Mouse (Mus musculus): ENCODE measurements at regions not wholly inside any gene's neighbourhood (a gene's known extent, or its start where the extent isn't known, plus 50 kb on each side); places are given as distances from the start of the nearest gene placed in this dataset.
A peak's percentile ranks its signal among the peaks of the same experiment; 100 is the strongest.

DNA sequence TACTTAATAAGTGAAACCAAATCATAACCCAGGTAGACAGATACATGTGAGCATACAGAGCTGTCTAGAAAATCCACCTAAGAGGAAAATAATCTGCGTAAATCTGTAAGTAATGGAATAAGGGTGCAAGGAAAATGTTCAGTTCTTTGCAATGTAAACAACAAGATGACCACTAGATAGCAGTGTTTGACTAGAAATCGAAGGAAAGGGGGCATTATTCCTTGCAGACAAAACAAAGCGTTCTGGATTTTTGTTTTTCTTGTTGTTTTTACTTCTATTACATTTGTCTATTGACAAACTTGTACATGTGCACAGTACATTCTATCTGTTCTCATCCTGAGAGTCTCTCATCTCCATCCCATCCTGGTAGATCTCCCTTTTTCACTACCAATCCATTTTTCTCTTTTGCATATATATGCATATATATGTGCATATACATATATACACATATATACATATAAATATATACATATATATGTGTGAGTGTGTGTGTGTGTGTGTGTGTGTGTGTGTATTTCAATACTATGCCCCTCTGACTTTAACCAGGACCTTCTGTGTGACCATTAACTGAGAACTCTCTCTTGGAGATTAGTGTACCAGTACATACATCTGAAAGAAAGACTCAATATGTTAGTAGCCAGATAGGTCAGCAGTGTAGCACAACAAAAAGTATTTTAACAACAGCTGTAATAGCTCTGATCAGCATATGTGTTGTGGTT is 179.9 kb upstream of the Tacr3 start:
- peak; percentile 59; the same call in 1 of the 2 replicates for ATAC-seq

GRCm38 (mm10) chr3:134654051-134654450 is 174.8 kb upstream of the Tacr3 start:
- Histone ChIP-seq H3K27me3 (replicated peaks; ENCODE audit: control insufficient read depth, insufficient read depth, low read length) (no peaks in the 10 kb centered on the region), H3K4me1 (replicated peaks; ENCODE audit: control insufficient read depth, insufficient read depth, low read length) (no peaks in the 10 kb centered on the region), H3K36me3 (ENCODE audit: control insufficient read depth, insufficient read depth) (no peaks in the 10 kb centered on the region), H3K9ac (replicated peaks; ENCODE audit: low read depth, low read length) (no peak overlapping the region), H3K4me2 (ENCODE audit: low read length) (no peak overlapping the region), H3K9me3 (ENCODE audit: control insufficient read depth, low read length) (no peaks in the 10 kb centered on the region), H3K27ac (ENCODE audit: low read length) (no peak overlapping the region), H3K4me3 (replicated peaks; ENCODE audit: low read length) (no peak overlapping the region)
- peak; percentile 80; the same call in 1 of the 2 replicates for ATAC-seq
- 40% methylated on average over 4 of the region's 4 CpGs for WGBS

More for the DNA sequence above, 179.9 kb upstream of the Tacr3 start:
- Histone ChIP-seq H3K9ac (replicated peaks; ENCODE audit: low read depth, low read length) (no peak overlapping the region), H3K36me3 (ENCODE audit: control insufficient read depth, insufficient read depth) (no peaks in the 10 kb centered on the region), H3K9me3 (ENCODE audit: control insufficient read depth, low read length) (no peaks in the 10 kb centered on the region), H3K4me1 (replicated peaks; ENCODE audit: control insufficient read depth, insufficient read depth, low read length) (no peaks in the 10 kb centered on the region), H3K27ac (ENCODE audit: low read length) (no peak overlapping the region), H3K27me3 (replicated peaks; ENCODE audit: control insufficient read depth, insufficient read depth, low read length) (no peaks in the 10 kb centered on the region), H3K4me2 (ENCODE audit: low read length) (no peak overlapping the region), H3K4me3 (replicated peaks; ENCODE audit: low read length) (no peak overlapping the region)
- 31% methylated on average over 3 of the region's 3 CpGs for WGBS

DNA sequence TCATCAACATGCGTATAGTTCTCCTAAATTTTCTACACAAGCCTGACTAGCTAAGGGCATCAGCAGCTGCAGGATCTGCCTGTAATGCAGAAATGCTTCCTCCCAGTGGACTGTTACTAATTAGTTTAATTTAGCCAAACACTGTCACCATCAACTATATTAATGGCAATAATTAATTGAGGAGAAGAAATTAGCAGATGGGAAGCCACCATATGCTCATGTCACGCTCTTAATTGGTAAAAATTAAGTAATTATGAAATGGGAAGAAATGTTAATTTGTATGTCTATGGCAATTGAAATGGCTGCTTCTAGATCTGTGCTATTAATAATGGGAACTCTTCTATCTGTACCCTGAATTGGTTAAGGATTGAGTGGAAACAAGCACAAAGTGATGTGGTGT is 133.9 kb upstream of the Tacr3 start:
- Histone ChIP-seq H3K9ac (replicated peaks; ENCODE audit: low read depth, low read length) (no peak overlapping the region), H3K27me3 (replicated peaks; ENCODE audit: control insufficient read depth, insufficient read depth, low read length) (no peaks in the 10 kb centered on the region), H3K4me3 (replicated peaks; ENCODE audit: low read length) (no peak overlapping the region), H3K4me1 (replicated peaks; ENCODE audit: control insufficient read depth, insufficient read depth, low read length) (no peaks in the 10 kb centered on the region), H3K4me2 (ENCODE audit: low read length) (no peak overlapping the region), H3K9me3 (ENCODE audit: control insufficient read depth, low read length) (no peaks in the 10 kb centered on the region), H3K36me3 (ENCODE audit: control insufficient read depth, insufficient read depth) (no peaks in the 10 kb centered on the region), H3K27ac (ENCODE audit: low read length) (no peak overlapping the region)
- WGBS: 66% methylated on average over 2 of the region's 2 CpGs
- no peak; the same call in 1 of the 2 replicates for ATAC-seq

DNA sequence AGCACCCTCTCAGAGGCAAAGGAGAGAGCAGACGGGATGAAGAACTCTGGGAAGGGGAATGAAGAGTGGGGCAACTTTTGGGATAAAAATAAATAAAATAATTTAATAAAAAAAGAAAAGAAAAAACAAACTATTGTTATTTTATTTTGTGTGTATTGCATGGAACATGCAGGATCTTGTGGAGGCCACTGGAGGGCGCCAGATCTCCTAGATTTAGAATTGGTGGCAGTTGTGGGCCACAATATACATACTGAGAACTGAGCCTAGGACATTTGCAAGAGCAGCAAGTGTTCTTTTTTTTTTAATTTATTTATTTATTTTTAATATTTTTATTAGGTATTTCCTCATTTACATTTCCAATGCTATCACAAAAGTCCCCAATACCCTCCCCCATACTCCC is 110.2 kb upstream of the Tacr3 start:
- ATAC-seq: no peak
- no peaks in the 10 kb centered on the region for H3K9me3 ChIP-seq (ENCODE audit: control insufficient read depth, low read length)
- H3K4me2 ChIP-seq (ENCODE audit: low read length): no peak overlapping the region
- H3K27me3 ChIP-seq (replicated peaks; ENCODE audit: control insufficient read depth, insufficient read depth, low read length): no peaks in the 10 kb centered on the region
- H3K4me1 ChIP-seq (replicated peaks; ENCODE audit: control insufficient read depth, insufficient read depth, low read length): no peaks in the 10 kb centered on the region
- H3K27ac ChIP-seq (ENCODE audit: low read length): no peak overlapping the region
- no peak overlapping the region for H3K9ac ChIP-seq (replicated peaks; ENCODE audit: low read depth, low read length)
- WGBS: 28% methylated on average over 2 of the region's 2 CpGs
- H3K4me3 ChIP-seq (replicated peaks; ENCODE audit: low read length): no peak overlapping the region
- H3K36me3 ChIP-seq (ENCODE audit: control insufficient read depth, insufficient read depth): no peaks in the 10 kb centered on the region

- Histone ChIP-seq H3K9me3 (ENCODE audit: control insufficient read depth, low read length) (no peaks in the 10 kb centered on the region), H3K9ac (replicated peaks; ENCODE audit: low read depth, low read length) (no peak overlapping the region), H3K36me3 (ENCODE audit: control insufficient read depth, insufficient read depth) (no peaks in the 10 kb centered on the region), H3K4me1 (replicated peaks; ENCODE audit: control insufficient read depth, insufficient read depth, low read length) (no peaks in the 10 kb centered on the region), H3K27ac (ENCODE audit: low read length) (no peak overlapping the region), H3K4me3 (replicated peaks; ENCODE audit: low read length) (no peak overlapping the region), H3K27me3 (replicated peaks; ENCODE audit: control insufficient read depth, insufficient read depth, low read length) (no peaks in the 10 kb centered on the region), H3K4me2 (ENCODE audit: low read length) (no peak overlapping the region)
- ATAC-seq: peak; percentile 52; the same call in 1 of the 2 replicates
- WGBS: 3% methylated on average over 1 of the region's 1 CpGs
Observed at GRCm38 (mm10) chr3:134735684-134736083, 93.1 kb upstream of the Tacr3 start.

DNA sequence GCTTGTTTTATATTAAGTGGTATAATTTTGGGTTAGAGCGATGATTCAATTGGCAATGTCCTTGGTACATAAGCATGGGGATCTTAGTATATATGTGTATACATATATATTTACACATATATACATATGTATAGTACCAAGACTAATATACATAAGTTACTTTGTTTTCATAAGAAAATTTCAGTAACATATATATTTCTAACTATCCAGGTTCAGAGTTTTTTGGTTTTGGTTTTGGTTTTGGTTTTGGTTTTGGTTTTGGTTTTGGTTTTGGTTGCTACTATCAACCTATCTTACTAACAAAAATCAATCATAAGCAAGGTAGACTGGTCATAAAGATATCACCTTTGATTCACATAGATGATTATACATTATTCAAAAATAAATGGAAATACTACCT is 67.7 kb upstream of the Tacr3 start:
- no peaks in the 10 kb centered on the region for H3K4me1 ChIP-seq (replicated peaks; ENCODE audit: control insufficient read depth, insufficient read depth, low read length)
- H3K4me3 ChIP-seq (replicated peaks; ENCODE audit: low read length): no peak overlapping the region
- no peaks in the 10 kb centered on the region for H3K27me3 ChIP-seq (replicated peaks; ENCODE audit: control insufficient read depth, insufficient read depth, low read length)
- no peak overlapping the region for H3K9ac ChIP-seq (replicated peaks; ENCODE audit: low read depth, low read length)
- no peak overlapping the region for H3K27ac ChIP-seq (ENCODE audit: low read length)
- no peak overlapping the region for H3K4me2 ChIP-seq (ENCODE audit: low read length)
- no peaks in the 10 kb centered on the region for H3K36me3 ChIP-seq (ENCODE audit: control insufficient read depth, insufficient read depth)
- H3K9me3 ChIP-seq (ENCODE audit: control insufficient read depth, low read length): no peaks in the 10 kb centered on the region
- ATAC-seq: no peak
- 95% methylated on average over 1 of the region's 1 CpGs for WGBS

DNA sequence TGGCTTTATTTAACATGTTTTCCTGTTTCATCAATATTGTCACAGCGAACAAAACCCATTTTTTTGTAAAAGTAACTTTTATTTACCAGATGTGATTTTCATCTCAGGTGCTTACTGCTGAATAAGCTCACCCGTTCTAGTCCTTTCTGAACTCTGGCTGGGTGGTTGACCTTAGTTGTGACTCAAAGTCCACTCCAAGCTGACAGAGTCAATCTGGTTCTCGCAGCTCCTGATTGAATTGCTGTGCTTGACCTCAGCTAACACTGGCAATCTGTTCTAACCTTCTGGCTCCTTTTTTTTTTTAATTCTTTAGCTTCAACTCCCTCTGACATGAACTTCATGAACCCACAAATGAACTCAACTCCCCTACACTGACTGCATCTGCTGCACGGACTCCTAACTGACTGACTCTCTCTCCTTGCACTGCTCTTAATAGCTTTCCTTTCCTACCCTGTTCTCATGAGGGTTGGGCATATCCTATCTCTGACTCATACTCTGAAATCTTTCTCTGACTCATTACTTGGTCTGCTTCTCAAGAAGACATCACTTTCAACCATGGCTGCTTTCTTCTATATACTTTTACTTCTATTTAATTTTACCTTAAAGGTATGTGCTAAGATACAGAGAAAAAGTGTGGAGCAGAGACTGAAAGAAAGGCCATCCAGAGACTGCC is 65.4 kb upstream of the Tacr3 start:
- H3K27me3 ChIP-seq (replicated peaks; ENCODE audit: control insufficient read depth, insufficient read depth, low read length): no peaks in the 10 kb centered on the region
- no peak overlapping the region for H3K4me3 ChIP-seq (replicated peaks; ENCODE audit: low read length)
- H3K36me3 ChIP-seq (ENCODE audit: control insufficient read depth, insufficient read depth): no peaks in the 10 kb centered on the region
- H3K4me1 ChIP-seq (replicated peaks; ENCODE audit: control insufficient read depth, insufficient read depth, low read length): no peaks in the 10 kb centered on the region
- H3K27ac ChIP-seq (ENCODE audit: low read length): no peak overlapping the region
- no peak overlapping the region for H3K4me2 ChIP-seq (ENCODE audit: low read length)
- no peak for ATAC-seq
- H3K9ac ChIP-seq (replicated peaks; ENCODE audit: low read depth, low read length): no peak overlapping the region
- WGBS: 89% methylated on average over 4 of the region's 4 CpGs
- H3K9me3 ChIP-seq (ENCODE audit: control insufficient read depth, low read length): no peaks in the 10 kb centered on the region
